Mouse (Mus musculus) limb, embryonic 14.5 days (tissue): Measurements from ENCODE around the gene Dnajc1. TPM values are rescaled to one million over a fixed set of nuclear protein-coding genes. Genes with fewer than 3 reads are reported as not detected.

Experiments used
- ATAC-seq: fragments of 200-750 bp; cut with Nextera tagmentation; 2 replicates; pipeline ENCODE4 v1.8.0; 2017; ENCODE audit warnings: low read depth, moderate number of reproducible peaks, moderate TSS enrichment; ENCODE audit not compliant: low FRiP score
- DNase-seq: peaks from one replicate; pipeline ENCODE4 v3.0.0-alpha.2; 2015; ENCODE audit warnings: low spot score
- H3K27ac ChIP-seq: fragments of 300-500 bp; sonication (generic); replicated peaks from 2 replicates; pipeline ENCODE4 v1.5.1; 2014; ENCODE audit warnings: low read depth, mild to moderate bottlenecking, low read length, moderate library complexity, mixed read lengths
- H3K27me3 ChIP-seq: fragments of 300-500 bp; sonication (generic); 2 replicates; pipeline ENCODE4 v1.6.1; 2014; ENCODE audit warnings: low read length, mixed read lengths; ENCODE audit not compliant: control insufficient read depth, insufficient read depth
- H3K36me3 ChIP-seq: fragments of 300-500 bp; sonication (generic); 2 replicates; pipeline ENCODE4 v1.6.1; 2014; ENCODE audit warnings: mild to moderate bottlenecking, low read length, moderate library complexity, mixed read lengths; ENCODE audit not compliant: control insufficient read depth, insufficient read depth
- H3K4me1 ChIP-seq: fragments of 300-500 bp; sonication (generic); 2 replicates; pipeline ENCODE4 v1.6.1; 2014; ENCODE audit warnings: antibody characterized with exemption, low read length, mixed read lengths; ENCODE audit not compliant: control insufficient read depth, insufficient read depth
- H3K4me2 ChIP-seq: fragments of 300-500 bp; sonication (generic); replicated peaks from 2 replicates; pipeline ENCODE4 v1.6.1; 2014; ENCODE audit warnings: low read depth, mild to moderate bottlenecking, low read length, moderate library complexity; ENCODE audit not compliant: severe bottlenecking
- H3K4me3 ChIP-seq: fragments of 300-500 bp; sonication (generic); replicated peaks from 2 replicates; pipeline ENCODE4 v1.5.1; 2014; ENCODE audit warnings: low read length
- H3K9ac ChIP-seq: fragments of 300-500 bp; sonication (generic); 2 replicates; pipeline ENCODE4 v1.6.1; 2014; ENCODE audit warnings: mild to moderate bottlenecking, low read depth, low read length, moderate library complexity; ENCODE audit not compliant: severe bottlenecking
- H3K9me3 ChIP-seq: fragments of 300-500 bp; sonication (generic); 2 replicates; pipeline ENCODE4 v1.6.1; 2016; ENCODE audit warnings: low read length; ENCODE audit not compliant: control insufficient read depth
- POLR2A ChIP-seq: fragments of 200-500 bp; IDR thresholded peaks from 2 replicates; pipeline ENCODE4 v1.8.0; 2012; ENCODE audit warnings: inconsistent platforms, mild to moderate bottlenecking, moderate library complexity, borderline replicate concordance; ENCODE audit not compliant: insufficient read depth, insufficient read length; ENCODE audit errors: extremely low read depth
- WGBS: fragments of 180-500 bp; shearing (Covaris S2); extraction: QIAGEN DNeasy Blood & Tissue Kit; methylation state at CpG from one replicate; pipeline ENCODE4 v1.1.7; 2014; 5-methylcytosine and 5-hydroxymethylcytosine counted together
- polyA plus RNA-seq, 2 experiments: library from polyadenylated mRNA; depleted of rRNA in 1 of 2; stranded (reverse) in 1 of 2; unstranded in 1 of 2; fragments of >200 nt; fragmentation: Nextera tagmentation in 1 of 2; extraction: Ambion mirVana in 1 of 2; gene quantifications; 2 replicates each; pipeline versions ENCODE4 v1.2.1 to v1.2.3; 2012 to 2014

Gene Dnajc1
- polyA plus RNA-seq, 2 experiments = 19.7 to 43.3 TPM

GRCm38 (mm10) chr2:18214031-18214430, 178.6 kb downstream of the Dnajc1 start:
- H3K4me2 ChIP-seq = no peak overlapping the region
- ATAC-seq (no peak), DNase-seq (no peak)
- H3K4me3 ChIP-seq = no peak overlapping the region
- no peaks in the 10 kb centered on the region for H3K4me1 ChIP-seq
- no peaks in the 10 kb centered on the region for H3K27me3 ChIP-seq
- no peak overlapping the region for H3K27ac ChIP-seq
- peaks cover 84% of the 10 kb centered on the region for H3K36me3 ChIP-seq
- no peak for TF ChIP-seq POLR2A
- no peaks in the 10 kb centered on the region for H3K9me3 ChIP-seq
- no peak overlapping the region for H3K9ac ChIP-seq
- whole genome bisulfite sequencing = 90% methylated on average over 2 of the region's 2 CpGs

- no peak for ATAC-seq
- no peak for TF ChIP-seq POLR2A
- no peaks in the 10 kb centered on the region for H3K9me3 ChIP-seq
Observed at GRCm38 (mm10) chr2:18209948-18210347, 182.7 kb downstream of the Dnajc1 start.

GRCm38 (mm10) chr2:18209211-18209823, 183.3 kb downstream of the Dnajc1 start:
- H3K9ac ChIP-seq = no peak overlapping the region
- no peak for TF ChIP-seq POLR2A
- H3K27ac ChIP-seq = no peak overlapping the region
- DNase-seq (no peak), ATAC-seq (no peak)
- peaks cover 90% of the 10 kb centered on the region for H3K36me3 ChIP-seq
- no peaks in the 10 kb centered on the region for H3K9me3 ChIP-seq
- no peak overlapping the region for H3K4me2 ChIP-seq
- no peaks in the 10 kb centered on the region for H3K27me3 ChIP-seq
- 89% methylated on average over 7 of the region's 7 CpGs for WGBS
- H3K4me3 ChIP-seq = no peak overlapping the region
- no peaks in the 10 kb centered on the region for H3K4me1 ChIP-seq

More at GRCm38 (mm10) chr2:18209948-18210347, 182.7 kb downstream of the Dnajc1 start:
- Histone ChIP-seq H3K36me3 (peaks cover 90% of the 10 kb centered on the region), H3K4me3 (no peak overlapping the region), H3K27ac (no peak overlapping the region), H3K9ac (no peak overlapping the region), H3K4me2 (no peak overlapping the region), H3K27me3 (no peaks in the 10 kb centered on the region), H3K4me1 (no peaks in the 10 kb centered on the region)
- WGBS = 96% methylated on average over 4 of the region's 4 CpGs
- no peak for DNase-seq

GRCm38 (mm10) chr2:18208578-18208977, 184.1 kb downstream of the Dnajc1 start:
- no peak overlapping the region for H3K4me3 ChIP-seq
- H3K9me3 ChIP-seq = no peaks in the 10 kb centered on the region
- no peaks in the 10 kb centered on the region for H3K27me3 ChIP-seq
- H3K36me3 ChIP-seq = peaks cover 89% of the 10 kb centered on the region
- TF ChIP-seq POLR2A = no peak
- ATAC-seq (no peak), DNase-seq (no peak)
- H3K4me1 ChIP-seq = no peaks in the 10 kb centered on the region
- H3K27ac ChIP-seq = no peak overlapping the region
- WGBS = 88% methylated on average over 6 of the region's 6 CpGs
- no peak overlapping the region for H3K9ac ChIP-seq
- H3K4me2 ChIP-seq = no peak overlapping the region

GRCm38 (mm10) chr2:18206811-18207210, 185.8 kb downstream of the Dnajc1 start:
- no peak overlapping the region for H3K9ac ChIP-seq
- no peak overlapping the region for H3K4me2 ChIP-seq
- H3K9me3 ChIP-seq = no peaks in the 10 kb centered on the region
- no peak for DNase-seq
- TF ChIP-seq POLR2A = no peak
- H3K36me3 ChIP-seq = peaks cover 88% of the 10 kb centered on the region
- H3K27ac ChIP-seq = no peak overlapping the region
- H3K27me3 ChIP-seq = no peaks in the 10 kb centered on the region
- WGBS = 82% methylated on average over 10 of the region's 10 CpGs
- no peaks in the 10 kb centered on the region for H3K4me1 ChIP-seq
- H3K4me3 ChIP-seq = no peak overlapping the region
- ATAC-seq = no peak
